8 mouse cellular contexts compared by ENCODE assay signal in the genomic region with DNA sequence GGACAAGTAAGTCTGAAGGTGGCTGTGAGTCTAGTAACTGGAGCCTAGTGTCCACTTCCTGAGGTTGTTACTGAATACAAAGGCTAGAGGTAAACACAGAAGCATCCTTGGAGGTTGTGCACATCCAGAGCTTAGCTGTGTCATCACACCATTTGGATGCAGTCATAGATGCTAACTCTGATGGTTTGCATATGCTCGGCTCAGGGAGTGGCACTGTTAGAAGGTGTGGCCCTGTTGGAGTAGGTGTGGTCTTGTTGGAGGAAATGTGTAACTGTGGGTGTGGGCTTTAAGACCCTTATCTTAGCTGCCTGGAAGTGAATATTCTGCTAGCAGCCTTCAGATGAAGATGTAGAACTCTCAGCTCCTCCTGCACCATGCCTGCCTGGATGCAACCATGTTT.
DNase-seq lines count a peak whose midpoint lies in the region; ATAC-seq and TF ChIP-seq lines count a peak whose summit lies in the region.
"Not testable (repeated sequence)": the region's sequence is repeated elsewhere in the genome, so short reads cannot be mapped to it uniquely, and the experiment has no call there.

No protein-coding gene starts in this region.

- not testable (repeated sequence) for H3K4me3 ChIP-seq in liver, embryonic 11.5 days (ENCODE audit: low read depth, low read length); liver, embryonic 12.5 days; liver, embryonic 13.5 days (replicated peaks); liver, embryonic 14.5 days (ENCODE audit: insufficient read depth in 1 of 2, low read depth in 2 of 2, low read length in 2 of 2); liver, embryonic 15.5 days (replicated peaks); liver, embryonic 16.5 days (ENCODE audit: low read depth, low read length)

- H3K27me3 ChIP-seq in liver, embryonic 11.5 days (replicated peaks; ENCODE audit: control insufficient read depth, insufficient read depth, low read length); liver, embryonic 12.5 days (replicated peaks); liver, embryonic 13.5 days; liver, embryonic 14.5 days (ENCODE audit: control insufficient read depth, insufficient read depth, low read length); liver, embryonic 15.5 days; liver, embryonic 16.5 days (ENCODE audit: control insufficient read depth, insufficient read depth, low read depth, low read length): not testable (repeated sequence)

- not testable (repeated sequence) for H3K27ac ChIP-seq in liver, embryonic 11.5 days (ENCODE audit: low read depth, low read length); liver, embryonic 12.5 days; liver, embryonic 13.5 days; liver, embryonic 14.5 days; liver, embryonic 15.5 days (replicated peaks); liver, embryonic 16.5 days (ENCODE audit: low read length)

- H3K9ac ChIP-seq in liver, embryonic 11.5 days (ENCODE audit: low read depth, low read length); liver, embryonic 12.5 days; liver, embryonic 13.5 days; liver, embryonic 14.5 days (replicated peaks); liver, embryonic 15.5 days; liver, embryonic 16.5 days (ENCODE audit: low read depth, low read length): not testable (repeated sequence)

- H3K36me3 ChIP-seq in liver, embryonic 11.5 days (ENCODE audit: control insufficient read depth, insufficient read depth, low read length); liver, embryonic 12.5 days; liver, embryonic 13.5 days; liver, embryonic 14.5 days (replicated peaks; ENCODE audit: control insufficient read depth, insufficient read depth, low read depth); liver, embryonic 15.5 days (replicated peaks); liver, embryonic 16.5 days (ENCODE audit: control insufficient read depth, insufficient read depth): not testable (repeated sequence)

- not testable (repeated sequence) for TF ChIP-seq EP300 in liver, embryonic 14.5 days (IDR thresholded peaks at IDR 0.05; ENCODE audit: low read depth)

- H3K4me2 ChIP-seq in liver, embryonic 11.5 days; liver, embryonic 12.5 days; liver, embryonic 13.5 days; liver, embryonic 14.5 days (ENCODE audit: low read depth); liver, embryonic 15.5 days; liver, embryonic 16.5 days (ENCODE audit: low read depth, low read length): not testable (repeated sequence)

- TF ChIP-seq CTCF in liver, embryonic 14.5 days (IDR thresholded peaks at IDR 0.05; ENCODE audit: low read depth): not testable (repeated sequence)

- DNase-seq in ES-CJ7 (ENCODE audit: low read depth, low spot score): peak; percentile 14
- peak; percentile 9 for DNase-seq in ZHBTc4 (ENCODE audit: low read depth, low spot score)
- DNase-seq in liver, embryonic 11.5 days (ENCODE audit: low spot score); liver, embryonic 13.5 days; liver, embryonic 14.5 days (ENCODE audit: low read depth in 3 of 3, low spot score in 3 of 3): not testable (repeated sequence)

- ATAC-seq in liver, embryonic 11.5 days (replicated peaks; ENCODE audit: low FRiP score): 0 out of 2 replicates have a peak, but pooled peaks have one; percentile 39
- peak; percentile 85 for ATAC-seq in liver, embryonic 12.5 days
- peak; percentile 79 for ATAC-seq in liver, embryonic 13.5 days (ENCODE audit: low read depth)
- peak; percentile 54; the same call in 1 of the 2 replicates for ATAC-seq in liver, embryonic 14.5 days (ENCODE audit: insufficient read depth)
- peak; percentile 74 for ATAC-seq in liver, embryonic 15.5 days (ENCODE audit: insufficient read depth)
- peak; percentile 70 for ATAC-seq in liver, embryonic 16.5 days (ENCODE audit: low read depth)

- H3K4me1 ChIP-seq in liver, embryonic 11.5 days (replicated peaks; ENCODE audit: control insufficient read depth, insufficient read depth, low read length); liver, embryonic 12.5 days; liver, embryonic 13.5 days (replicated peaks); liver, embryonic 14.5 days (replicated peaks; ENCODE audit: control insufficient read depth in 2 of 2, insufficient read depth in 2 of 2, low read length in 1 of 2); liver, embryonic 15.5 days (replicated peaks); liver, embryonic 16.5 days (ENCODE audit: control insufficient read depth, low read depth, low read length): not testable (repeated sequence)

- WGBS in liver, embryonic 11.5 days: 77% methylated on average over 1 of the region's 1 CpGs
- 43% methylated on average over 1 of the region's 1 CpGs for WGBS in liver, embryonic 12.5 days (ENCODE audit: insufficient replicate concordance)
- WGBS in liver, embryonic 13.5 days (ENCODE audit: insufficient replicate concordance): 69% methylated on average over 1 of the region's 1 CpGs
- WGBS in liver, embryonic 14.5 days (ENCODE audit: insufficient replicate concordance): 73% methylated on average over 1 of the region's 1 CpGs
- 60% methylated on average over 1 of the region's 1 CpGs for WGBS in liver, embryonic 15.5 days (ENCODE audit: insufficient replicate concordance)
- WGBS in liver, embryonic 16.5 days (ENCODE audit: insufficient replicate concordance): 52% methylated on average over 1 of the region's 1 CpGs

- not testable (repeated sequence) for H3K9me3 ChIP-seq in liver, embryonic 11.5 days (ENCODE audit: control insufficient read depth, low read length); liver, embryonic 12.5 days (replicated peaks); liver, embryonic 13.5 days (replicated peaks); liver, embryonic 14.5 days (ENCODE audit: control insufficient read depth, low read length); liver, embryonic 15.5 days (replicated peaks); liver, embryonic 16.5 days (replicated peaks; ENCODE audit: control insufficient read depth, low read length)
